Mouse (Mus musculus) right cerebral cortex, postnatal 14 days (tissue): Measurements from ENCODE around the gene Atad2b.
"Not testable (repeated sequence)": the region's sequence is repeated elsewhere in the genome, so short reads cannot be mapped to it uniquely, and the experiment has no call there.

Experiments
- DNase-seq: peaks from one replicate; pipeline ENCODE4 v3.0.0; 2022

Atad2b gene

DNA sequence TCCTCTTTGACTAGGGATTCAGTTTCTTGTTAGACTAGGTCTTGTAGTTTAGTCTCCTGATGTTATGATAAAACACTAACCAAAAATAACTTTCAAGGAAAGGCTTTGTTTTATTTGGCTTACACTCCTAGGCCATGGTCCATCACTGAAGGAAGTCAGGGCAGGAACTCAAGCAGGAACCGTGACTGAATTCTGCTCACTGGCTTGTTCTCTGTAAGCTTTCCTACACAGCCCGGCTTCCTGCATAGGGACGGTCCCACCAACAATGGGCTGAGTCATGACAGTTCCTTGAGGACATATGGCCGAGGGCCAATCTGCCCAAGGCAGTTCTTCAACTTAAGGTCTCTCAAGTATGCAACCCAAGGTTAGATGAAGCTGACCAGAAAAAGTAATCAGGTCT is 5.4 kb upstream of the Atad2b start:
- DNase-seq, result no peak

DNA sequence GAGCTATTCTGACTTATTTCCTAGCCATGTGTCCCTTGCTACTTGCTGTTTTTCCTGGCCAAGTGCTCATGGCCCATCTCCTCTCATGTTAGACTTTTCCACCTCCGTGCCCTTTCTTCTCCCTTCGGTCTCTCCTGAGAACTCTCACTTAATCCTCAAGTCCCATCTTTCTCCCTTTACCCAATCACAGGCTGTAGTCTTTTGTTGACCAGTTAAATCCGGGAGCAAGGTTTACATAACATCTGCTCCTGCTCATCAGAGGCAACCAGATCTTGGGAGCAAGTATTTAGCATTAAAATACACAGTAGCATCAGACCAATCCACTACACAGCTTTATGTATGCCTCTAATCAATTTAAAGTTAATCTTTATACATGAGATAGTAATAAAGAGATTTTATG is 2.7 kb upstream of the Atad2b start:
- DNase-seq, result no peak

DNA sequence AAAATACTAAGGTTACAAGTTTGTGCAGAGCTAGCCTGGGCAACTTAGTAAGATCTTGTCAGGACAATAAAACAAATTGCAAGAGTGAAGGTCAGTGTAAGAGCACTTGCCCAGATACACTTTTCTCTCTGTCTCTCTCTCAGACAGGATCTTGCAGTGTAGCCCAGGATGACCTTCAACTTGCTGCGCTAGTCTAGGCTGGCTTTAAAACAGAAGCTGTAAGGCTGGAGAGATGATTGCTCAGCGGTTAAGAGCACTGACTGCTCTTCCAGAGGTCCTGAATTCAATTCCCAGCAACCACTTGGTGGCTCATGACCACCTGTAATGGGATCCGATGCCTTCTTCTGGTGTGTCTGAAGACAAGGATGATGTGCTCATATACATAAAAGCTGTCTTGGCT is 2.2 kb upstream of the Atad2b start:
- no peak for DNase-seq

DNA sequence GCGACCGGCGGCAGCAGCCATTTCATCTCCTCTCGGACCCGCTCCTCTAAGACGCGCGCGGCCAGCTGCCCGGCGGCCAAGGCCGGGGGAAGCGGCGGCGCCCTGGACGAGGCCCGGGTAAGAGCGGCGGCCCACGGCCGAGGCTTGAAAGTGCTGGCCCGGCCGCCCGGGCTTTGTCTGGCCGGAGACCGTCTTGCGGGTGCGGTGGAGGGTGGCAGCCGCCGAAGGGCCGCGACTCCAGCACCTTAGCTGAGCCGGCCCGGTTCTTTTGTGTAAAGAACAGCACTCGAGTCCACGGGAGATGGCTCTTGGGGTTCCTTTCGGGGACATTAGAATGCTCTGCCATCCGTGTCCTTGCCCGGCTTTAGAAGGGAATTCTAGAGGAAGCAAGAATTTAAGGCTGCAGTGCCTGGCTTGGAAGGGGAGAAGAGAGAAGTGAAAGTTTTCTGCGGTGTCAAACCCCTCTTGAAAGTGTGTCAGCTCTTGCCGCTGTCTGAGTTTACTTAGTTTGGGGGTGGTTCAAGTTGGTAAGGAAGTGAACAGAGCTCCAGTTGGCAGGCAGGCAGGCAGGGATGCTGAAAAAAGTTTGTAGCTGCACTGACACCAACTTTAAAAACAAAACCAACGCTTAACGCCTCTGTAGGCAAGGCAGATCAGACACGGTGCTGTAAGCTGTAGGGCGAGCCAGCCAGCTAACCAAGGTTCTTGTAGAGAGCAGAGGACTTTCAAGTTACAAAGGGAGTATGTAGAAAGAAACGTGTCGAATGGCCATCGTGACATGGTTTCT is 845 bp downstream of the Atad2b start:
- DNase-seq, result peak; percentile 32

DNA sequence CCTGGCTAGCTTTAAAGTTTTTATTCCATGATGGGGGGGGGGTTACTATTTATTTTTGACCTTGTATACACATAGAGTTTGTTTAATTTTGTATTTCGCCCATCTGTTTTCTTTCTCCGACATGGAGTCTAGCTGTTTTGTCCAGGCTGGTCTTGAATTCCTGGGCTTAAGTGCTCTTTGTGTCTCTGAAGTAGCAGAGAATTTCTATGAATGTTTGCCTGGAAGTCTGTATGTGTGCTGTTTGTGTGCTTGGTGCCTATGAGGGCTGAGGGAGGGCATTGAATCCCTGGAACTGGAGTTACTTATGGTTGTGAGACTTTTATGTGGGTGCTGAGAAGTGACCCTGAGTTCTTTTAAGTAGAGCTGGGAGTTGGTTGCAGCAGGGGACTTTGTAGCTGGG is 11.0 kb downstream of the Atad2b start:
- DNase-seq, result no peak

DNA sequence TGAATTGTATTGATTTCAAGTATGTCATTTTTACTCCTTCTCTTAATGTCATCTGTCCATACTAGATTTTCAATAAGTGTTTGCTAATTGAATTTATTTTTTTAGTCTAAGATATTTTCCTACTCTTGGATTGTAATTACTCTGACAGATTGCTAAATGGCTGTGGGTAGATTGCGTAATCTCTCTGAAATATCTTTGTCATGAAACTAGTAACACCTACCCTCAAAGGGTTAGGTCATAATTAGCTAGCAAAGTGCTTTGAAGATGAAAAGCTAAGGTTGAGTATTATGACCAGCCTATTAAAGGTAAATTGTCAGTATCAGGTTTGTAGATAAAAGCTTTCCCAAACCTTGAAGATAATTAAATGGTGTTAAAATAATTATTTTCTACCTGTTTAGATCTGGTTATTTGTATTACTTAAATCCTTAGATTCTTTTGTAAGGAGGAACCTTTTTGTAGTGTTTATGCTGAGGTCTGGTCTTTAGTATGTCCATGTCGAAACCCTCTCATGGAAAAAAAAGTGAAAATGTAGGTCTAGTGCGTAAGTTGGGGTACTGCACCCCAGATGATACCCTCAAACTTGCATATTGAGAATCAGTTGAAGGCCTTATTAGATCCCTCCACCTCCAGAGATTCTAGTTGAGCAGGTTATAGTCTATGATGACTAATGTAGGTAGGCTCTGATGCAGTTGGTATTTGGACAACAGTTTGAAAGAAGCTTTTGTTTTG is 13.8 kb downstream of the Atad2b start:
- no peak for DNase-seq

DNA sequence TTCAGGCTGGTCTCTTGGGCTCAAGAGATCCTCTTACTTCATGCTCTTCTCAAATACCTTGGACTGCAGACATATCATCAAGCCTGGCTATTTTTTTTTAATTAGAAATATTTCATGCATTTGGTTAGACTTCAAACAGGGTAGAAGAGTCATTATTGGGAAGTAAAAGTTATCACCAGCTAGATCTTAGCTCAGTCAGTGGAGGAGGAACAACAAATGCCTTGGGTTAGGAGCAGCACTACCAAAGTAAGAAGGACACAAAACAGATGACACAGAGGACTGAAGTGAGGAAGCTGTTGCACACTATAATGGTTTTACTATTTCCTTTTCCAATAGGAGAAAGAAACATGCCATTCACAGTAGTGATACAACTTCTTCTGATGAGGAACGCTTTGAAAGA is 35.1 kb downstream of the Atad2b start:
- DNase-seq, result no peak

DNA sequence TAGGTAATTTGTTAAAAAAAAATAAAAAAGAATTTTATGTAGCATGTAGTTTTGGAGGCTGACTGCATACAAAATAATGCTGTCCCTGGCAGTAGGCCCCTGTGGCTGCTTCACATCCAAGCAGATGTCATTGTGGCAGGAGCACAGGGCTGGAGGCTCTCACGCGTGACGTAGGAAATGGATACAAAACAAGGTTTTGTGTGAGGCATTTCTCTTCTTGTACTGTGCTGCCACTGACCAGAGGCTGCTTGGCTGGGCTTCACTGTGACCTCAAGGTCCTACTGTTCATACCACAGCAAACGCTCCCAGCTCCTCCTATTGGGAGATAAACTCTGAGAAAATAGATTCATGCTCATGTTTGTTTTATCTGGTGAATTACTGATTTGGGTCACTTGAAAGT is 36.0 kb downstream of the Atad2b start:
- no peak for DNase-seq

DNA sequence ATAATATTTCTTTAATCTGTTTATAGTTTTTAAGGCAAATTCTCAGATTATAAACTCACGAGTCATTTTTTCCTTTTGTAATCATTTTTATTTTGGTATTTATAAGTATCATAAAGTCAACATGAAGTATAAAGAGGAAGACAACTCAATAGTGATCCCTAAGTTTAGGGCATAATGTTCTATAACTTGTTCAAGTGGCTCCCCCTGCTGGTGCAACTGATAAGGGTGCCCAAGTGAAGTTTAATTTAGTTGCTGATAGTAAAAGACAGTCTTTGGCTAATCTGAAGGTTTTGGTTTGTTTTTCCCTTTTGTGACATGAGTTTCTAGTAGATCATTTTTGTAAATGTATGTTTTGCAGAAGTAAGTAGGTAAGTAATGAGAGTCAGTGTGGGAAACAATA is 55.8 kb downstream of the Atad2b start:
- DNase-seq, result peak; percentile 86

DNA sequence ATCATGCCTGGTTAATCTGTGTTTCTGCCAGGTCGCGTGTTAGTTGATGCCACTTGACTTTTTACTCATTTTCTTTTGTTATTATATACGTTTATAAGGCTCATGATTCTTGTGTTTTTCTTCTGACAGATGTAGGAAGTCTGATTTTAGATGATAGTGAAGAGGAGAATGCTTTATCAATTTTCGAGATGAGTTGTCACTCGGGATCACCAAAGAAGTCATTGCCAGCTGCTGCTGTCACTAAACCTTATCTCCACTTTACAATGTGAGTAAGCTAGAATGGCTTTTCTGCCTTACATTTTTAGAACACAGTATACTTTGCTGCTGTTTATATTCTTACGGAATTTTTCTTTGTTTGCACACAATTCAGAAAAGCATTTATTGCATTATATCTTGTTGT is 61.2 kb downstream of the Atad2b start:
- no peak for DNase-seq

DNA sequence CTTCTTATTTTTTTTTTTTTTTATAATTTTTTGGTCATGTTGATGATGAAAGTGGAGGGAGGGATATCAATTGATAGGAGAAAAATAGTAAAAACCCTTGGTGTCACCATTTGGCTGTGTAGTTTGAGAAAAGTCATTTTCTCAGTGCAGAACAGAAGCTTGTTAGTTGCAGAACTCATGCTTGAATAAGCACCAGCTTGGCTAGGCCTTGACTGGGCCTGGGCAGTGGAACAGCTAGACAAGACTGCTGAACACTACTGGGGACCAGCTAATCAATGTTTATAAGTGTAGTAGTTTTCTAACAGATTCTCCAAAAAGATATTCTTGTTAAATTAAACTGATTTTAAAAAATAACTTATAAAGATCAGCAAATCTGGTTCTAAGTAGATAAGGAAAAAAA is 79.8 kb downstream of the Atad2b start:
- DNase-seq, result no peak

DNA sequence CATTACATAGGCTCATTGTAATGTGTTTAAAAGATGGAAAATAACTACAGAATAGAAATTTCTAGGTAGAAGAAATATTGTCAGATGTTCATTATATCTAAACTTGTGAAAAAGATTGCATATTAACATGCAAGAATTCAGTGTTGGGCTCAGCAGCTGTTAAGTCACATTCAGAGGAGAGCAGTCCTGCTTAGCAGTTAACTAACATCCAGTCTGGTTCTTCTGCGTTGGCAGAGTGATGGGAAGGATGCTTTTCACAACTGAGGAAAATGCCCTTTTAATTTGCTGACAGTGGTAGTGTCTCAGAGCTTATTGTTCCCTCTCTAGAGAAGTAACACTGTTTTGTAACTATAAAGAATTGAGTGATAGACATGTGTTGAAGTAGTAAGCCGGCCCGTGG is 88.2 kb downstream of the Atad2b start:
- no peak for DNase-seq

DNA sequence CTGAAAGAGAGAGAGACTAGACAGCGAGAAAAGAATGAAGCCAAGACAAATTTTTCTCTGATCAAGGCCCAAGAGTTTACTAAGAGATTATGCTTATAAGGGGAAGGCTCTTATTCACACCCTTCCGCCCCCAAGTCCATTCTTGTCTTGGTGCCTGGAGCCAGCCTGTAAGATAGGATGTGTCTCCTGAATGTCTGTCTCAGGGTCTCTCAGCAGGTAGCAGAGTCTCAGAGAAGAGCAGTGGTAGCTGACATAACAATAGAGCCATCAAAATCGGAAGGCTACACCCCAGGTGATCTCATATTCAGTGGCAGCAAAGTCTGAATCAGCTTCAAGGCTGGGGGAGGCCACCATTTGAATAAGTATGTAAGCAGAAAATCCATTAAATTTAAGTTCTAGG is 88.6 kb downstream of the Atad2b start:
- not testable (repeated sequence) for DNase-seq

DNA sequence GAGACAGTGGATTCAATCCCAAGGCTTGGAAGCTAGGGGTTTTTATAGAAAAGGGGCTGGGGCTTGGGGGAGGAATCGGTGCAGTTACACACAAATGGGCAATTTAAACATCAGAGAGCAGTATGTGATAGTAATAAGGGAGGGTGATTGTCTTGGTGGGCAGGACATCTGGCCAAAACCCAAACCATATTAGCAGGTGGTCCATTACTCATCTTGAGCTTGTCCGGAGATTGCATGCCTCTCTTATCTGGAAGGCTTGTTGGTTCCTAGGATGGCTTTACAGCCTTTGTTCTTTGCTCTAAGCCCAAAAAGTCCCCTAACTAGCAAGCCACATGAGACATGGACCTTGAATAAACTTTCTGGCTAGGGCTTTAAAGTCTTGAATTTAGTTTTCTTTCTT is 91.5 kb downstream of the Atad2b start:
- DNase-seq, result not testable (repeated sequence)

DNA sequence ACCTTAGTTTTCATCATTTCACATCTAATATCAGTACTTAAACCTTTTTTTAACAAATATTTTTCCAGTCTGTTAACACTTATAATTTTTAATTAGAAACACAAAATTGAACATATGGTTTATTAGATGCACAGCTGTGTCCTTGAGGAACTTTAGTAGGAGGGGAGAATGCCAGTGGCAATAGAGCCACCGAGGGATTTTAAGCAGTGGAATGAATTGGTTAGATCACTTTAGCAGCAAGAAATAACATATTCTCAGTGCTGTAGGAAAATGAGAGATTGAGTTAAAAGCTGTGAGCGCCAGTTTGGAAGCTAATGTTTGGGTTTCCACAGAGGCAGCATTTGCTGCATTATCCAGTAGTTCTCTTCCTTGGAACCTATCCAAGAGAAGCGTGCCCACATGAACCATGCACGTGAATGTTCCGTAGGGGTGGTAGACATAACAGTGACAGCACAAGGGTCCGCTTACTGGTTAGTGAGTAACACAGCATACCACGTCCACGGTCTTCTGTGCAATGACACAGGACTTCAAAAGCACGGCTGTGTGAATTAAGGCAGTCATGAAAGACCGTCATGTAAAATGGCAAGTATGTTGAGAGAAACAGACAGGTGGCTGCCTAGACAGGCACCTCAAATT is 108.2 kb downstream of the Atad2b start:
- DNase-seq, result peak; percentile 23

DNA sequence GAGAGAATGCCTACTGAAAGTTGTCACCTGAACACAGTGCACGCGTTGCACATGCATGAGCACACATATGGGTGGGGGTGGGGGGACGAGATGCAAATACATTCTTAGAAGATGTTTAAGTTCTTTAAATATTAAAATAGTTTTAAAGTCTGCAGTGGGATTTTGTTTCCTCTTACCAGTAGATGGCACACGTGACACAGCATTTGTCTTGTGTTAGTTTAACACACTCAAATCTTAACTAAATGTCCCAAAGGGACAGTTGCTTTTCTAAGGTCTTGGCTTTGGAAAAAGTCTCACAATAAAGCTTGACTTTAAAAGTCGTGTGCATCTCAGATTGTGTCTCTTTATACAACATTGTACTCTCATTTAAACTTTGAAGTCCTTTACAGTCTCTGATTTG is 111.9 kb downstream of the Atad2b start:
- DNase-seq, result no peak

DNA sequence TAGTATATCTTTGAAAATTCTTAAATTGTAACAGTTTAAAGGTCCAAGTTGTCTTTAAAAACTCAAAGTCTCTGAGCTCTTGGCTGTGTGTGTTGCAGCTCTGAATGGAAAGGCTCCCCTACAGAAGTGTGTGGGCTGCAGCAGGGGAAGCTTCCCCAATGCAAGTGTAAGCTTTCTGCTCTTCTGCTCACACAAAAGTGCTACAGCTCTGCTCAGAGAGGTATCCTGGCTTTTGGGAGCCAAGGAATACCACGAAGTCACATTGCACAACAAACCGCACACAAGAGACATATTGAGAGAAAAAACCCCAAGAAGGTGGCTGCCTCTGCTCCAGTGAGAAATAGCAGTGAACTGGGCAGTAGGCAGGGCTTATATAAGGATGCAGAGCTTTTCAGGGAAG is 120.9 kb downstream of the Atad2b start:
- no peak for DNase-seq

DNA sequence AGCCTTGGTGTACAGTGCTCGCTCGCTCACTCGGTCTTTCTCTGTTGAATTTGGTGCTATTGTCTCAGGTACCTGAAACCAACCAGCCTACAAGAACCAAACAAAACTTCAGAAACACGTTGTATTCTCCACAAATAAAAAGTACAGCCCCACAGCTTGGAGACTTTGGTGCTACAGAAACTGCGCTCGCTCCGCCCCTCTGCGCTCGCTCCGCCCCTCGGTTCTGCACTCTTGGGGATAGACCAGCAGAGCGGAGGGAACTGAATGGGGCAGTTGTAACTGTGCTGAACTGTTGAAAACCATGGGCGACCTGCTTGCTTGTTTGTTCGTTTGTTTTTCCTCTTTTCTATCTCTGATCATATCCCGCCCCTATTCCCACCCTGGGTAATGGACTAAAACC is 127.0 kb downstream of the Atad2b start:
- no peak for DNase-seq

DNA sequence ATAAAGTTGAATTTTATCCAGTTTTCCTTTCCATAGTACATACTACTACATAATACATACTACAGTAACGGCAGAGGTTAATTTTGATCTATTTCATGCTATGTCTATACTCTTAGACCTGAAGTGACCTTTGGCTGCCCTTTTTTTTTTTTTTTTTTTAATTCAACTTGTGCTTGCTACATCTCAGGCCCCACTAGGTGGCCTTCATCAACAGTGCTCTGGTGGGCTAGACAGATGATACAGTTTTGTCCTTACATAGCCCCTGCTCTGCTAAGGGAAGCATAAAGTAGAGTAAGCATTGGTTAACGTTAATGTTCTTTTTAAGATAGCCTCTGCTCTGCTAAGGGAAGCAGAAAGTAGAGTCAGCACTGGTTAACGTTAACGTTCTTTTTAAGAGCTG is 131.0 kb downstream of the Atad2b start:
- DNase-seq, result no peak

DNA sequence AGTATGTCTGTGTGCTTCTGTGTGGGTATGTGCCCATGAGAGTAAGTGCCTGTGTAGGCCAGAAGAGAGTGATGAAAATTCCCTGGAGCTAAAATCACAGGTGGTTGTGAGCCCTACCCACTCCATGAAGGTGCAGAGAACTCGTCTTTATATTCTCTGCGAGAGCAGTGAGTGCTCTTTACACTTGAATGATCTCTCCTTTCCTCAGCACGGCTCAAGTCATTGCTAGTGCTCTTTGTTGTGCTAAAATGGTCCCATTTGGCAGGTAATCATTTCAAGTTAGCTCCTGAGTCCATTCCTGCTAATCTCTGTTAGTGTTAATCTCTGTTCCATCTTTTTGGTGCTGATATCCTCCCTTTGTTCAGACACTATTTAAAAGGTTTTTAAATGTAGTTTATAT is 150.4 kb downstream of the Atad2b start:
- DNase-seq, result no peak

DNA sequence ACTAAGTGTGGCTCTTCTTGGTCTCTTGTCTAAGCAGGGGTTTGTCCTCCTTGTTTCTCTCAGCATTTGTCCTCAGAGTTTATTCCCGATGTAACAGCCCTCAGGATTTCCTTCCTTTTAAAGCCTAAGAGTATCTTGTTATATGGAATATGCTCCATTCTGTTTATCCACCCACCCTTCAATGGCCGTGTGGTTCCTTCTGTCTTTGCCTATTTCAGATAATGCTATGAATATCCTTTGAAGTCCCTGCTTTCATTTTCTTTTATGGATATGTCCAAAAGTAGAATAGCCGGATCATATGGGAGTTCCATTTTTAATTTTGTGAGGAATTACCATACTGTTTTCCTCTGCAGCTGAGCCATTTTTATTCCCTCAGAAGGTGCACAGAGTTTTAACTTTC is 153.0 kb downstream of the Atad2b start:
- DNase-seq, result no peak

DNA sequence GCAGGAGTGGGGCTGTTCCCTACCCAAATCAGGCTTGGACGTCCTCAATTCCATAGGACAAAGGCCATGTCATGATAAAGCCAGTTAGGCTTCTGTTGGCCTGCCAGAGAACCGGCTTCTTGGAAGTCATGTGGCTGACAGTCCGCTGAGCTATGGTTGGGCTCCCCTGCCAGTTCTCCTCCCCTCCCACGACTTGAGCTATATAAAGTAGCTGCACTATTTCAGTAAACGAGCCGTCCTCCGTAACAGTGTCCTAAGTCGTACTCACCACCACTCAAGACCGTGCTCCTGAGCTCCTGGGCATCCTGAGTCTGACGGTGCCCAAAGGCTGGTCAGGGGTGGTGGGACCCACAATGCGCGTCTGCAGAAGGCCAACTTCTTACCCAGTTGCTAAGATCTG is 156.0 kb downstream of the Atad2b start:
- DNase-seq, result no peak

DNA sequence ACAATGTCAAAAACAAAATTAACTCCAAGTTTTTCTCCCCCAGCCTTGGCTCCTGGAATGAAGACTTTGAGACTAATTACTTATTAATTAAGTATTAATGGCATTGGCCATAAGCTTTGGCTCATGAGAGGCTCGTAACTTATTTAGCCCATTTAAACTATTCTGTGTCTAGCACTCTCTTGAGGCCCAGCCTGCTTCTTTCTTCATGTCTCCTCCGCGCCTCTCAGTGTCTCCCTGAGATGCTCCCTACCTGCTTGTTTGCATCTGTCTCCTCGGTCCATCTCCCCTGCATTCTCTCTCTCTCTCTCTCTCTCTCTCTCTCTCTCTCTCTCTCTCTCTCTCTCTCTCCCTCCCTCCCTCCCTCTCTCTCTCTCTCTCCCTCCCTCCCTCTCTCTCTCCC is 164.3 kb downstream of the Atad2b start:
- DNase-seq, result no peak

DNA sequence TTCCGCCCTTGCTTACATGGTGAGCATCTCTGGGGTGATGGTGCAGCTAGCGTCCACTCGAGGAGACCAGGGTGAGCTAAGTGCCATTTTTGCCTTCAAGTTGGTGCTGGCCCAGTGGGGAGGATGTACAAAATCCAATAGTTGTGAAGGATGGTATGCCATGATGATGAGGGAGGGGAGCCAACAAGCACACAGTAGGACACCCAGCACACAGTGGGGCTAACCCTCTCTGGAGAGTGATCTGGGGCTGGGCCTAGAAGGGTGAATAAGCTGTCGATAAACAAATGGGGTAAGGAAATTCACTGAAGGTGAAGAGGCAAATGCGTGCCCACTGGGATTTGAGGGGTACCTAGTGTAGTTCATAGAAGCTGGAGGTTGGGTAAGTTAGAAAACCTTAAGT is 167.6 kb downstream of the Atad2b start:
- no peak for DNase-seq
